Mouse (Mus musculus) kidney, postnatal 4 days (tissue): ENCODE data around the gene Scn2a.
"Not testable (repeated sequence)": the region's sequence is repeated elsewhere in the genome, so short reads cannot be mapped to it uniquely, and the experiment has no call there.

Experiments
- DNase-seq, 2 experiments: peaks; one replicate each; pipeline ENCODE4 v3.0.0; 2021; ENCODE audit warnings: mixed read lengths in 2 of 2

Gene Scn2a

GRCm38 (mm10) chr2:65700246-65700645, 79.7 kb downstream of the Scn2a start:
- DNase-seq: no peak

GRCm38 (mm10) chr2:65701175-65701574, 80.6 kb downstream of the Scn2a start:
- no peak for DNase-seq

GRCm38 (mm10) chr2:65722219-65722800, 101.7 kb downstream of the Scn2a start:
- DNase-seq: no peak

GRCm38 (mm10) chr2:65745400-65745799, 124.8 kb downstream of the Scn2a start:
- DNase-seq: no peak

GRCm38 (mm10) chr2:65782442-65782841, 161.9 kb downstream of the Scn2a start:
- no peak for DNase-seq

GRCm38 (mm10) chr2:65783392-65783791, 162.8 kb downstream of the Scn2a start:
- DNase-seq: no peak

- no peak for DNase-seq
Measured at GRCm38 (mm10) chr2:65792516-65792915, 171.9 kb downstream of the Scn2a start.

GRCm38 (mm10) chr2:65793593-65793992, 173.0 kb downstream of the Scn2a start:
- DNase-seq: no peak

- DNase-seq: no peak
Measured at GRCm38 (mm10) chr2:65801054-65801709, 180.6 kb downstream of the Scn2a start.

- DNase-seq: no peak
Measured at GRCm38 (mm10) chr2:65806556-65806955, 186.0 kb downstream of the Scn2a start.

- not testable (repeated sequence) for DNase-seq
Measured at GRCm38 (mm10) chr2:65811203-65811602, 190.6 kb downstream of the Scn2a start.
